ENCODE assay signal across 20 mouse cellular contexts in the genomic region with DNA sequence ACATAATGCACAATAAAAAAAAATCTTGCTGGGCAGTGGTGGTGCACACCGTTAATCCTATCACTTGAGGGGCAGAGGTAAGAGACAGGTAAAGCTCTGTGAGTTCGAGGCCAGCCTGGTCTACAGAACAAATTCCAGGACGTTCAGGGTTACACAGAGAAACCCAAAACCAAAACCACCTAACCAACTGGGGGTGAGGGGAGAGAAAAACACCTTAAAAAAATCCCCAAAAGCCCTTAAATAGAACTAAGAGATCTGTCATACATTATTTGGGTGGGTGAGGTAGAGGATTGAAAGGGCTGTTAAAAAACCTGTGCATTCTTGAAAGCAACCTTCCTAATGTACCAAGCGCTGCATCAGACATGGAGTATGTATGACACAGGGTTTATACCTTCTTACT.
"Had no signal": no experiment of that assay in that cellular context is flagged by ENCODE, and none has a peak within 500 bp of the region (broad histone marks: within the 10 kb centered on the region; RNA-seq: fewer than 3 reads in every experiment).

No protein-coding gene starts in this region.

- H3K4me3 ChIP-seq: layer of hippocampus, adult 2 months; limb, embryonic 10.5 days; limb, embryonic 13.5 days; liver, embryonic 12.5 days; liver, embryonic 15.5 days; midbrain, embryonic 12.5 days; midbrain, embryonic 15.5 days; neural tube, embryonic 12.5 days; neural tube, embryonic 15.5 days; stomach, embryonic 15.5 days had no signal

- H3K27ac ChIP-seq: kidney, postnatal 0 days; layer of hippocampus, adult 2 months; limb, embryonic 10.5 days; limb, embryonic 13.5 days; liver, embryonic 12.5 days; liver, embryonic 15.5 days; macrophage; midbrain, embryonic 12.5 days; midbrain, embryonic 15.5 days; neural tube, embryonic 12.5 days; neural tube, embryonic 15.5 days; stomach, embryonic 15.5 days had no signal

- DNase-seq: kidney, postnatal 25 days; layer of hippocampus, adult 9-11 months; liver; lung, adult 18-20 months; right cerebral cortex, postnatal 25 days; spleen, adult 18-20 months; thymus, adult 18-20 months; thymus, postnatal 36 days had no signal

- H3K4me1 ChIP-seq: midbrain, embryonic 12.5 days; midbrain, embryonic 15.5 days; neural tube, embryonic 12.5 days; neural tube, embryonic 15.5 days; stomach, embryonic 15.5 days had no signal
